Mouse (Mus musculus) G1E (cell line): ENCODE measurements around the gene Podxl.

Experiments used
- CTCF ChIP-seq: IDR thresholded peaks from 2 replicates; pipeline ENCODE4 v1.5.1; 2012; ENCODE audit warnings: low read depth, low read length, inconsistent platforms, mixed read lengths
- GATA1 ChIP-seq: IDR thresholded peaks from 2 replicates; pipeline ENCODE4 v1.6.1; 2012; ENCODE audit warnings: borderline replicate concordance, low read length, inconsistent platforms, mixed read lengths

DNA sequence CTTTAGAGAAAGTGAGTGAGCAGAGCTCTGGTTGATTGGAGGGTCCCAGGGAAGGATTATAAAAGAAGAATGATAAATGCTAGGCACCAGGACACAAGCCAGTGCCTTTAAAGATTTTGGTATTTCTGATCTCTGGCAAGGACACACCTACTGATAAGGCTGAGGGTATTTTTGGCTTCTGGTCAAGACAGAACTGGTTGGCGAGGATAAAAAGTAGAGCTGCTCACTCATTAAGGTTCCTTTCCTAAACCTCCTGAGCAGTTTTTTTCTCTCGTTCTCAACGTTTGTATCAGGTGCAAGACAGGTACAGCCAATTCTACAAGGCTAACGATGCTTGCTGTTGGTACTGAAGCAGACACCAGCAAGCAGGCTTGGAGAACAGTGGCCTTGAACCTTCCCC, 38.7 kb upstream of the Podxl start:
- no peak for TF ChIP-seq CTCF
- no peak for TF ChIP-seq GATA1
